Mouse (Mus musculus) spleen, adult 2 months (tissue): ENCODE measurements around the gene Pdlim1.

ENCODE experiments used
- CTCF ChIP-seq: fragments of 200-500 bp; IDR thresholded peaks from 2 replicates; pipeline ENCODE4 v1.5.1; 2011; ENCODE audit warnings: mild to moderate bottlenecking, inconsistent platforms; ENCODE audit not compliant: insufficient read depth, insufficient read length, insufficient replicate concordance; ENCODE audit errors: extremely low read depth
- POLR2A ChIP-seq: fragments of 200-500 bp; IDR thresholded peaks from 2 replicates; pipeline ENCODE4 v1.6.1; 2011; ENCODE audit warnings: low read depth, low read length, inconsistent platforms

DNA sequence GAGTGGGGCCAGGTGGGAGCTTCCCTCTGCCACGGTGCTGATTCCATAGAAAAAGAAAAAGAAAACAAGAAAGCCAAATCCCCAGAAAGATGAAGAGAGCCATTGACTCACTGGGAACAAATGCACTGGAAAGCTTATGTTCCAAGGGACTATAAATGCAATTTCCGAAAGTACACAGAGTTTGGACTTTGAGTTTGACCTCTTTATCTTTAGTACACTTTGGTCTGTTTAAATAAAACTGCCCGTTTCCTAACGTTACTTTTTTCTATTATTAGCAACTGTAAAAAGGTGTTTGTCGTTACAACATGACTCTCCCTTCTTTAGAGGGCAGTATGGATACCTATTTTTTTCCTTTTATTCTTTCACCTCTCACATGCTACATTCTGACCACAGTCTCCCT, 84.5 kb downstream of the Pdlim1 start, which contains the start of gene Cyp2c70:
- TF ChIP-seq POLR2A (no peak), CTCF (no peak)
